Mouse (Mus musculus): ENCODE results near the gene Unc119b. TPM values are rescaled to one million over a fixed set of nuclear protein-coding genes. Genes with fewer than 3 reads are reported as not detected.

Gene Unc119b
- 9.4 TPM for polyA plus RNA-seq (2015; fragmentation: Illumina TruSeq; extraction: RNeasy Lipid Tissue Mini Kit (QIAGEN cat#74804); ENCODE audit: insufficient read depth, low read depth, low replicate concordance)

DNA sequence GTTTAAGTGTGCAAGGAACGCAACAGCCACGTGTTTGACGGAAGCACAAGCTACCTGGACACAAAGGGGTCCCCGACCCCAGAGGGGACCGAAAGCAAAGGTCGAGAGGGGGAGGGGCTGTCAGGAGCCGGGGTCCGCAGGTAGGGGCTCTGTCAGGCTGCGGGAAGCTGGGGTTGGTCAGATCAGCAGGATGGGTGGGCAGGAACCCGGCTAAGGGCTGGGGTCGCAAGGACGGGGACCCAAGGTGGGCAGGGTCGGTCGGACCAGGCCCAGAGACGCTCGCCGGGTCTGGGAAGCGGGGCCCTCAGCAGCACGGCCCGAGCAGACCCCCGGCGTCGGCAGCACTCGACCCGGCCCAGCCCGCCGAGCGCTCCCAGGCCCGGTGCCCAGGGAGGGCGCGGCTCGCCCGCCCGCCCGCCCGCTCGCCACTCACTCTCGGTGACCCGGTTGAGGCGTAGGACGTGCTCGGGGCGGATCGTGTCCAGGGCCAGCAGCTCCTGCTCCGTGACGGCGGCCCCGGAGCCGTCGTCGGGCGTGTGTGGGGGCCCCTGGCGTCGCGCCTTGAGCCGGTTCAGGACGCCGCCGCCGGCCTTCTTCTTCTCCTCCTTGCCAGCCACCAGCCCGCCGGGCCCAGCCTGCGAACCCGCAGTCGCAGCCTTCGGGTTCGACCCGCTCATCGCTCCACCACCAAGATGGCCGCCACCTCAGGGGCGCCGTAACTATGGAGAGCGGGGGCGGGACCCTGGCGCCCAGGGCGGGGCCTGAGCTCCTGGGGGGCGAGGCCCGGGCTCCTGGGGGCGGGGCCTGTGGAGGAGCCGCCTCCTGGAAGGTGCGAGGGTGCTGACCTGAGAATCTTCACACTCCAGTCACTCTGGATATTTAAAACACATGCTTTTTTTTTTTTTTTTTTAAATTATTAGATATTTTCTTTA lies at the start of gene Unc119b:
Gene Unc119b, minus strand, starts transcription at position 742 of the 932 bp plus-strand sequence.

DNA sequence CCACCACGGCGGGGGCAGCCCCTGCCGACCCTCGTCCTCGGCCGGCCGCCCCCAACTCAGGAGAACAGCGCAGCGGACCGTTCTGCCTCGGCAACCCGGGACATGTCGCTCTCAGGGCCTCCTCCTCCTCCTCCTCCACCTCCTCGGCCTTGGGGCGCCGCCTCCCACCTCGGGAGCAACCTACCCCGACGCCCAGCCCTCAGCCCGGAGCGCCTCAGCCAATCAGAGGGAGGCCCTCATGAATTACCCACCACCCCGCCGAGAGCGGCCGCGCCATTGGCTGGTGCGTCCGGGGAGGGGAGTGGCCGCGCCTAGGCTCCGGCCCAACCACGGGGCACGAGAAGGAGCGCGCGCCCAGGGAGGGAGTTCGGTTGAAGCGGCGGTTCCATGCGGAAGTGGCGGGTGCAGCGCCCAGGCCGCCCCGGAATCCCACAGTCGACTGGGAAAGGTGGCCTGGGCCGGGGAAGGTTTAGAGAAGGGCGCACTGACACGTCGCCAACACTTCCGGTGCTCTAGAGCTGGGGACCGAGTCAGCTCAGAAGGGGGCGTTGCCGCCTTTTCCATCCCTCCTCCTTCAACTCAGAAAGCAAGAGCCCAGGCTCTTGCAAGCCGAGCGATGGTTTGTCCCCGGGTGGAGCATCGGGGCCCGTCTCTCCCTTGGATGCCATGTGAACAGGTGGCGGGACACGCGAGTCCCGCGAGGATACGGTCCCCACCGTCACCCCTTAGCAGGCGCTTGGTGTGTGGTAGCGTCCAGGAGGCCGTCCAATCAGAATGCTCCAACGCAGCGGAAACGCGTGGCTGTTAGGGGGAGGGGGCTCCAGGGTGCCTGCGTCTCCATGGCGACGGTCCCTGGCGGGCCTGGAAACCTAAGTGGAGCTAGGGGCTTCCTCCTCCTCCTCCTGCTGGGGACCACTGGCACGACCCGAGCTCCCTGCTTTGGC lies 23.5 kb upstream of the Unc119b start, which contains the start of gene Mlec:
Gene Mlec, minus strand, starts transcription at position 140 of the 944 bp plus-strand sequence.

GRCm38 (mm10) chr5:115118961-115119570 lies 15.7 kb downstream of the Unc119b start, which contains the start of gene Acads:
Acads (minus strand) TSS chr5:115119346.

DNA sequence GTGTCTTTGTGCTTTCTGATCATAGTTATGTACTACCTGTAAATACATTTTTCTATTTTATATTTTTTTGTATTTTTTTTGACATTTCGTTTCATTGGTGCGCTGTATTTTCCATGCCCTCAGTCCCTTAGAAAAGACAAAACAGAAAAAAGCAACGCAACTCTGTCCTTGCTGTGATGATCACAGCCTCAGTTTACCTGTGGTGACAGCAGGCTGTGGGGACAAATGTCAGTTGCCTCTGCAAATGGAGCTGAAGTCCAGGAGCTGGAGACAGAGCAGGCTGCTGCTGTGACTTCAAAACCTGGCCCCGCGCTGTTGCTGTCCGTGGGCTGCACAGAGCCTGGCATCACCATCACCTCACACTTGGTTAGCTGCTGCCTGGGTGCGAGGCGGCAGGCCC lies 36.6 kb downstream of the Unc119b start, which contains the start of gene Gm10401:
Gene Gm10401, minus strand, starts transcription at position 101 of the 400 bp plus-strand sequence.

Other genes with a start within 250 kb of the Unc119b start
- gene Oasl2, start 238.0 kb downstream of the Unc119b start, polyA plus RNA-seq (2015; fragmentation: Illumina TruSeq; extraction: RNeasy Lipid Tissue Mini Kit (QIAGEN cat#74804); ENCODE audit: insufficient read depth, low read depth, low replicate concordance) = 15.2 TPM
- 1.8 TPM for gene Oasl1, start 211.7 kb downstream of the Unc119b start, polyA plus RNA-seq (2015; fragmentation: Illumina TruSeq; extraction: RNeasy Lipid Tissue Mini Kit (QIAGEN cat#74804); ENCODE audit: insufficient read depth, low read depth, low replicate concordance)
- 8.3 TPM for gene 2210016L21Rik, start 192.8 kb downstream of the Unc119b start, polyA plus RNA-seq (2015; fragmentation: Illumina TruSeq; extraction: RNeasy Lipid Tissue Mini Kit (QIAGEN cat#74804); ENCODE audit: insufficient read depth, low read depth, low replicate concordance)
- gene Hnf1a, start 163.9 kb downstream of the Unc119b start, polyA plus RNA-seq (2015; fragmentation: Illumina TruSeq; extraction: RNeasy Lipid Tissue Mini Kit (QIAGEN cat#74804); ENCODE audit: insufficient read depth, low read depth, low replicate concordance) = 1.3 TPM
- 9.8 TPM for gene Sppl3, start 123.8 kb downstream of the Unc119b start, polyA plus RNA-seq (2015; fragmentation: Illumina TruSeq; extraction: RNeasy Lipid Tissue Mini Kit (QIAGEN cat#74804); ENCODE audit: insufficient read depth, low read depth, low replicate concordance)
- gene Gm10401, start 36.7 kb downstream of the Unc119b start, polyA plus RNA-seq (2015; fragmentation: Illumina TruSeq; extraction: RNeasy Lipid Tissue Mini Kit (QIAGEN cat#74804); ENCODE audit: insufficient read depth, low read depth, low replicate concordance) = not detected
- 6.5 TPM for gene Acads, start 15.6 kb downstream of the Unc119b start, polyA plus RNA-seq (2015; fragmentation: Illumina TruSeq; extraction: RNeasy Lipid Tissue Mini Kit (QIAGEN cat#74804); ENCODE audit: insufficient read depth, low read depth, low replicate concordance)
- 36.4 TPM for gene Mlec, start 23.2 kb upstream of the Unc119b start, polyA plus RNA-seq (2015; fragmentation: Illumina TruSeq; extraction: RNeasy Lipid Tissue Mini Kit (QIAGEN cat#74804); ENCODE audit: insufficient read depth, low read depth, low replicate concordance)
- 7.1 TPM for gene Cabp1, start 59.4 kb upstream of the Unc119b start, polyA plus RNA-seq (2015; fragmentation: Illumina TruSeq; extraction: RNeasy Lipid Tissue Mini Kit (QIAGEN cat#74804); ENCODE audit: insufficient read depth, low read depth, low replicate concordance)
- gene Pop5, start 100.9 kb upstream of the Unc119b start, polyA plus RNA-seq (2015; fragmentation: Illumina TruSeq; extraction: RNeasy Lipid Tissue Mini Kit (QIAGEN cat#74804); ENCODE audit: insufficient read depth, low read depth, low replicate concordance) = 32.9 TPM
- 42.8 TPM for gene Rnf10, start 137.9 kb upstream of the Unc119b start, polyA plus RNA-seq (2015; fragmentation: Illumina TruSeq; extraction: RNeasy Lipid Tissue Mini Kit (QIAGEN cat#74804); ENCODE audit: insufficient read depth, low read depth, low replicate concordance)
- 3.5 TPM for gene Coq5, start 144.7 kb upstream of the Unc119b start, polyA plus RNA-seq (2015; fragmentation: Illumina TruSeq; extraction: RNeasy Lipid Tissue Mini Kit (QIAGEN cat#74804); ENCODE audit: insufficient read depth, low read depth, low replicate concordance)
- 82.0 TPM for gene Dynll1, start 166.0 kb upstream of the Unc119b start, polyA plus RNA-seq (2015; fragmentation: Illumina TruSeq; extraction: RNeasy Lipid Tissue Mini Kit (QIAGEN cat#74804); ENCODE audit: insufficient read depth, low read depth, low replicate concordance)
- gene Srsf9, start 192.2 kb upstream of the Unc119b start, polyA plus RNA-seq (2015; fragmentation: Illumina TruSeq; extraction: RNeasy Lipid Tissue Mini Kit (QIAGEN cat#74804); ENCODE audit: insufficient read depth, low read depth, low replicate concordance) = 14.8 TPM
- 5.2 TPM for gene Gatc, start 206.2 kb upstream of the Unc119b start, polyA plus RNA-seq (2015; fragmentation: Illumina TruSeq; extraction: RNeasy Lipid Tissue Mini Kit (QIAGEN cat#74804); ENCODE audit: insufficient read depth, low read depth, low replicate concordance)
- 12.4 TPM for gene Triap1, start 206.2 kb upstream of the Unc119b start, polyA plus RNA-seq (2015; fragmentation: Illumina TruSeq; extraction: RNeasy Lipid Tissue Mini Kit (QIAGEN cat#74804); ENCODE audit: insufficient read depth, low read depth, low replicate concordance)
- 144 TPM for gene Cox6a1, start 214.0 kb upstream of the Unc119b start, polyA plus RNA-seq (2015; fragmentation: Illumina TruSeq; extraction: RNeasy Lipid Tissue Mini Kit (QIAGEN cat#74804); ENCODE audit: insufficient read depth, low read depth, low replicate concordance)

Data from pancreas, adult 10 weeks (tissue).